Mouse (Mus musculus) limb, embryonic 12.5 days (tissue): Measurements from ENCODE around the gene Dlx2. TPM values are rescaled to one million over a fixed set of nuclear protein-coding genes. Genes with fewer than 3 reads are reported as not detected.

Experiments used
- ATAC-seq: fragments of 200-750 bp; cut with Nextera tagmentation; 2 replicates; pipeline ENCODE4 v1.8.0; 2017; ENCODE audit warnings: low read depth, moderate TSS enrichment; ENCODE audit not compliant: insufficient number of reproducible peaks, insufficient read depth, low FRiP score, low TSS enrichment
- H3K27ac ChIP-seq: fragments of 300-500 bp; sonication (generic); 2 replicates; pipeline ENCODE4 v1.5.1; 2016; ENCODE audit warnings: mild to moderate bottlenecking, moderate library complexity
- H3K27me3 ChIP-seq: fragments of 300-500 bp; sonication (generic); 2 replicates; pipeline ENCODE4 v1.6.1; 2016; ENCODE audit warnings: mild to moderate bottlenecking, moderate library complexity
- H3K36me3 ChIP-seq: fragments of 300-500 bp; sonication (generic); 2 replicates; pipeline ENCODE4 v1.6.1; 2016; ENCODE audit warnings: mild to moderate bottlenecking, moderate library complexity
- H3K4me1 ChIP-seq: fragments of 300-500 bp; sonication (generic); replicated peaks from 2 replicates; pipeline ENCODE4 v1.6.1; 2016
- H3K4me2 ChIP-seq: fragments of 300-500 bp; sonication (generic); 2 replicates; pipeline ENCODE4 v1.6.1; 2016; ENCODE audit warnings: mild to moderate bottlenecking, moderate library complexity
- H3K4me3 ChIP-seq: fragments of 300-500 bp; sonication (generic); replicated peaks from 2 replicates; pipeline ENCODE4 v1.5.1; 2016; ENCODE audit warnings: mild to moderate bottlenecking
- H3K9ac ChIP-seq: fragments of 300-500 bp; sonication (generic); replicated peaks from 2 replicates; pipeline ENCODE4 v1.6.1; 2016; ENCODE audit warnings: mild to moderate bottlenecking, moderate library complexity
- H3K9me3 ChIP-seq: fragments of 300-500 bp; sonication (generic); 2 replicates; pipeline ENCODE4 v1.6.1; 2016; ENCODE audit warnings: mild to moderate bottlenecking, moderate library complexity
- WGBS: fragments of 180-500 bp; shearing (Covaris S2); methylation state at CpG from one replicate; pipeline ENCODE4 v1.1.7; 2016; 5-methylcytosine and 5-hydroxymethylcytosine counted together
- polyA plus RNA-seq: library from polyadenylated mRNA; unstranded; fragments of >200 nt; fragmentation: Nextera tagmentation; extraction: Ambion mirVana; gene quantifications from 2 replicates; pipeline ENCODE4 v1.2.1, GENCODE M21; 2016

Gene Dlx2
- polyA plus RNA-seq, 1 experiment from 2014 or later = 7.0 TPM

- H3K9ac ChIP-seq = peak within 1 kb of the TSS; percentile 50; the same call in 1 of the 2 replicates
- H3K27ac ChIP-seq = no peak within 1 kb of the TSS
Measured at GRCm38 (mm10) chr2:71528014-71528713, 18.4 kb downstream of the Dlx2 start, which contains the start of gene Dlx1. Dlx1 (plus strand) TSS chr2:71528113.

DNA sequence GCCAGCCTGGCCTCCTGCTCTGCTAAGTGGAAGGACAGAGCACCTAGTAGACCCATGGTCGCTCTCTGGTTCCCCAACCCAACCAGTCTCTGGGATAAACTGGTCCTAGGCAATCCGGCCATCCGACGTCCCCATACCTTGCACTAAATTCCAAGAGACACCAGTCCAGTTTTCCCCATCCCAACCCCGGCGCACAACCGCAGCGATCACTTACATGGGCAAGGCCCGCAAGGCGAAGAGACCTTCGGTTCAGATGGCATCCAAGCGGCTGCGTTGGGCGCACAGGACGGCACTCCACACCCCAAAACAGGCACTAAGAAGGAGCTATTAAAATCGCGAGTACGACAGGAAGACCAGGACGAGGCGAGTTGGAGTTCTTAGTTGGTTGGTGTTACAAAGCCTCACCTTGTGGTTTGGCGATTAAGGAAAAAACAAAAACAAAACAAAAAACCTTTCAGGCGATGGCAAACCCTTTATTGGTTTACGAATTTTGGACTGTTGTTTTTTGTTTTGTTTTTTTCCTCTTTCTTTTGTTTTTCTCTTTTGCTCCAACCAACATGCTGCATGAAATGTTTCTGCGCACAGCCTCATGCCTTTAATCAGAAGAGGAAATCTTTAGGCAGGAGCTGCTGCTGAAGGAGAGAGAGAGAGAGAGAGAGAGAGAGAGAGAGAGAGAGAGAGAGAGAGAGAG, 19.1 kb downstream of the Dlx2 start:
- 2% methylated on average over 24 of the region's 24 CpGs for WGBS
- 0 out of 2 replicates have a peak overlapping the region, but pooled peaks have one; percentile 4 for H3K4me3 ChIP-seq

More at GRCm38 (mm10) chr2:71528014-71528713, 18.4 kb downstream of the Dlx2 start, which contains the start of gene Dlx1:
- Histone ChIP-seq H3K4me3 (peak within 1 kb of the TSS; percentile 53), H3K27me3 (peaks cover 97% of the 10 kb centered on the region), H3K4me1 (peaks cover 30% of the 10 kb centered on the region), H3K4me2 (peak within 1 kb of the TSS; percentile 92), H3K36me3 (no peaks in the 10 kb centered on the region), H3K9me3 (no peaks in the 10 kb centered on the region)
- WGBS = under 1% methylated on average over 26 of the region's 26 CpGs
- ATAC-seq = no peak

DNA sequence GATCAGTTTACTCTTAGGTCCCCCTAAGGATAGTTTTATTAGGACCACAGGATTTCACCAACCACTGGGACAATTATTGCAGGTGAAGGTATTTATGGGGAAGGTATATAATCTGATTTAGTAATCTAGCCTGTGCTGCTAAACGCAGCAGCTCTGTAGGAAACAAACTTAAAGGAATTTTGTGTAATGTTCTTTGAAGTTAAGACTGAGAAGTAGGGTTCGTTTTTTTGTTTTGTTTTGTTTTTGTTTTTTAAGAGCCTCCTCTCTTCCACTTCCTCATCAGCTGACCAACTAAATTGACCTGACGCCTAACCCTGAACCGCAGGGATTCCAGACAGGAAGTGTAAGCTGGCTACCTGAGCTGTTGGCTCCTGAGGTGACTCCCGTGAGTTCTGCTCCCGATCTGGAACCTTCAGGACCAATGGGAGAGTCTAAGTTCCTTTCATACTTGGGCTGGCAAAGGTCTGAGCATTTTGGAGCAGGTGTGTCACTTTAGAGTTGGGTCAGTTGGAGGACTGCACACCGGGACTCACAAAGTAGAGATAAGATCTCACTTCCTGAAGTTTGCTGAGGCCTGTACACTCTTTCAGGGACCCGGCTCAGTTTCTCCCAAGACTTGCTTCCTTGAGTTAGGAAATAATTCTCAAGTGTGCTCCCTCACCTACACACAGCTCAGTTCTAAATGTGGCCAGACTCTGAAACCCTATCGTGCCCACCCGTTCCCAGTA, 19.8 kb downstream of the Dlx2 start:
- no peak overlapping the region for H3K4me3 ChIP-seq
- H3K4me2 ChIP-seq = no peak overlapping the region
- H3K9ac ChIP-seq = no peak overlapping the region
- H3K27ac ChIP-seq = no peak overlapping the region
- ATAC-seq = no peak
- WGBS = 3% methylated on average over 10 of the region's 10 CpGs
- no peaks in the 10 kb centered on the region for H3K9me3 ChIP-seq
- peaks cover 92% of the 10 kb centered on the region for H3K27me3 ChIP-seq
- H3K36me3 ChIP-seq = no peaks in the 10 kb centered on the region
- peaks cover 26% of the 10 kb centered on the region for H3K4me1 ChIP-seq

More for the DNA sequence above, 19.1 kb downstream of the Dlx2 start:
- Histone ChIP-seq H3K9me3 (no peaks in the 10 kb centered on the region), H3K9ac (no peak overlapping the region), H3K4me1 (peaks cover 27% of the 10 kb centered on the region), H3K27ac (no peak overlapping the region), H3K36me3 (no peaks in the 10 kb centered on the region), H3K4me2 (no peak overlapping the region), H3K27me3 (peaks cover 97% of the 10 kb centered on the region)
- no peak for ATAC-seq

- Histone ChIP-seq H3K27ac (no peak overlapping the region), H3K4me1 (peaks cover 13% of the 10 kb centered on the region), H3K9me3 (no peaks in the 10 kb centered on the region), H3K9ac (no peak overlapping the region), H3K27me3 (peaks cover 82% of the 10 kb centered on the region), H3K4me2 (no peak overlapping the region), H3K36me3 (no peaks in the 10 kb centered on the region), H3K4me3 (no peak overlapping the region)
- WGBS = 33% methylated on average over 13 of the region's 13 CpGs
- ATAC-seq = no peak
Measured at GRCm38 (mm10) chr2:71524763-71525162, 21.8 kb downstream of the Dlx2 start.

- Histone ChIP-seq H3K9ac (no peak overlapping the region), H3K36me3 (no peaks in the 10 kb centered on the region), H3K4me3 (no peak overlapping the region), H3K27me3 (peaks cover 69% of the 10 kb centered on the region), H3K4me1 (peaks cover 2% of the 10 kb centered on the region), H3K27ac (no peak overlapping the region), H3K4me2 (no peak overlapping the region), H3K9me3 (no peaks in the 10 kb centered on the region)
- ATAC-seq = no peak
- WGBS = 46% methylated on average over 4 of the region's 4 CpGs
Measured at GRCm38 (mm10) chr2:71523431-71523830, 23.1 kb downstream of the Dlx2 start.

DNA sequence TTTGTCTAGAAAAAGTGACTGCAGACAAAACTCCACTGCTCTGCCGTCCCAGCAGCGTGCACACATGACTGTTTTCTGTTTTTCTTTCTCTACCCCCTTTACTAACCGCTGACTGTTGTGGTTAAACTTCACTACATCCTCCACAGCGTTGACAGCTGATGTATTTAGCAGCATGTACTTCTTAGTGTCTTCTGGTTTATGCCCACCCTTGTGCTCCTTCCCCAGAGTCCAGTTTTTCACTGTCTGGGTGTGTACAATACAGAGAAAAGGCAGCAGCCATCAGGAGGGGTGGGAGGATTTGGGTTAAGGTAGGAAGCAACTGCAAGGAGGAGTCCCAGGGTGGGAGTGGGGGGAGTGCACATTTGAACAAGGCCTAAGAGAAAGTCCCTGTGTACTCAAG, 23.7 kb downstream of the Dlx2 start:
- 71% methylated on average over 4 of the region's 4 CpGs for WGBS
- ATAC-seq = no peak
- H3K4me1 ChIP-seq = no peaks in the 10 kb centered on the region

GRCm38 (mm10) chr2:71517466-71518099, 29.0 kb downstream of the Dlx2 start:
- ATAC-seq = no peak
- H3K4me3 ChIP-seq = no peak overlapping the region

More for the DNA sequence above, 23.7 kb downstream of the Dlx2 start:
- Histone ChIP-seq H3K9me3 (no peaks in the 10 kb centered on the region), H3K9ac (no peak overlapping the region), H3K36me3 (no peaks in the 10 kb centered on the region), H3K4me2 (no peak overlapping the region), H3K27me3 (peaks cover 63% of the 10 kb centered on the region), H3K4me3 (no peak overlapping the region), H3K27ac (no peak overlapping the region)

DNA sequence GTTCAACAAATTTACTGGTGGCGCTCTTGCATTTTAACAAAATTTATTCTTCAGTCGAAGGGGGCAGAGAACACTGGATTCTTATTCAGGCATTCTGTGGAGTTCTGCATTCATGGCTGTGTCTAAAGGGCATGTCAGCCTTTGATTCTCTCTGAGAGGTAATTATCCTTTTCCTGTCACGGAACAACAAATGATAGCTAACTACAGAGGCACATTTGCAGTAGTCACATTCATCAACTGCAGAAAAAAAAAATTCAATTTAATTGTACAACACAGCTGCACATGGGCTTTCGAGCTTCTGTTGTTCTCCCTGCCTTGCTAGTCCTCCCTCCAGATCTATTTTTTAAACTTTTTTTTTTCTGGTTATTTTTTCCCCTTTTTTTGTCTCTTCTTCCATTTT, 29.6 kb downstream of the Dlx2 start:
- no peak overlapping the region for H3K4me3 ChIP-seq
- H3K4me2 ChIP-seq = no peak overlapping the region
- peaks cover 11% of the 10 kb centered on the region for H3K27me3 ChIP-seq
- no peaks in the 10 kb centered on the region for H3K36me3 ChIP-seq
- H3K27ac ChIP-seq = no peak overlapping the region
- WGBS = 45% methylated on average over 4 of the region's 4 CpGs
- ATAC-seq = no peak
- no peak overlapping the region for H3K9ac ChIP-seq
- no peaks in the 10 kb centered on the region for H3K4me1 ChIP-seq
- H3K9me3 ChIP-seq = no peaks in the 10 kb centered on the region

More at GRCm38 (mm10) chr2:71517466-71518099, 29.0 kb downstream of the Dlx2 start:
- Histone ChIP-seq H3K27ac (no peak overlapping the region), H3K9ac (no peak overlapping the region), H3K9me3 (no peaks in the 10 kb centered on the region), H3K4me1 (no peaks in the 10 kb centered on the region), H3K4me2 (no peak overlapping the region), H3K27me3 (peaks cover 13% of the 10 kb centered on the region), H3K36me3 (no peaks in the 10 kb centered on the region)
- 67% methylated on average over 8 of the region's 8 CpGs for WGBS

GRCm38 (mm10) chr2:71512326-71512725, 34.2 kb downstream of the Dlx2 start:
- WGBS = 82% methylated on average over 9 of the region's 9 CpGs
- H3K4me2 ChIP-seq = no peak overlapping the region
- H3K9me3 ChIP-seq = no peaks in the 10 kb centered on the region
- no peaks in the 10 kb centered on the region for H3K27me3 ChIP-seq
- 0 out of 2 replicates have a peak, but pooled peaks cover 3% of the 10 kb centered on the region for H3K36me3 ChIP-seq
- H3K9ac ChIP-seq = no peak overlapping the region
- H3K27ac ChIP-seq = no peak overlapping the region
- no peaks in the 10 kb centered on the region for H3K4me1 ChIP-seq
- no peak overlapping the region for H3K4me3 ChIP-seq
- ATAC-seq = no peak

GRCm38 (mm10) chr2:71511209-71511608, 35.3 kb downstream of the Dlx2 start:
- no peak for ATAC-seq
- H3K36me3 ChIP-seq = 0 out of 2 replicates have a peak, but pooled peaks cover 3% of the 10 kb centered on the region
- H3K9ac ChIP-seq = no peak overlapping the region
- H3K9me3 ChIP-seq = no peaks in the 10 kb centered on the region
- no peak overlapping the region for H3K4me2 ChIP-seq
- 74% methylated on average over 7 of the region's 7 CpGs for WGBS
- H3K27ac ChIP-seq = no peak overlapping the region
- no peaks in the 10 kb centered on the region for H3K27me3 ChIP-seq
- no peak overlapping the region for H3K4me3 ChIP-seq
- H3K4me1 ChIP-seq = 0 out of 2 replicates have a peak, but pooled peaks cover 2% of the 10 kb centered on the region
